Mouse (Mus musculus) intestine, embryonic 14.5 days (tissue): Measurements from ENCODE around the gene Tenm2. TPM values are rescaled to one million over a fixed set of nuclear protein-coding genes. Genes with fewer than 3 reads are reported as not detected.

Experiments
- ATAC-seq: fragments of 200-750 bp; cut with Nextera tagmentation; replicated peaks from 2 replicates; pipeline ENCODE4 v1.8.0; 2017; ENCODE audit warnings: low read depth, moderate number of reproducible peaks, moderate TSS enrichment, moderate library complexity; ENCODE audit not compliant: low FRiP score, low TSS enrichment
- DNase-seq: peaks from one replicate; pipeline ENCODE4 v3.0.0-alpha.2; 2018; ENCODE audit warnings: low spot score
- H3K27ac ChIP-seq: fragments of 300-500 bp; sonication (generic); 2 replicates; pipeline ENCODE4 v1.5.1; 2014; ENCODE audit warnings: low read depth, mild to moderate bottlenecking, control low read depth
- H3K27me3 ChIP-seq: fragments of 300-500 bp; sonication (generic); replicated peaks from 2 replicates; pipeline ENCODE4 v1.6.1; 2014; ENCODE audit warnings: low read length, control low read depth; ENCODE audit not compliant: control insufficient read depth, insufficient read depth
- H3K36me3 ChIP-seq: fragments of 300-500 bp; sonication (generic); 2 replicates; pipeline ENCODE4 v1.6.1; 2014; ENCODE audit warnings: low read length, control low read depth; ENCODE audit not compliant: control insufficient read depth, insufficient read depth
- H3K4me1 ChIP-seq: fragments of 300-500 bp; sonication (generic); replicated peaks from 2 replicates; pipeline ENCODE4 v1.6.1; 2014; ENCODE audit warnings: low read length, control low read depth, mixed read lengths; ENCODE audit not compliant: control insufficient read depth, insufficient read depth
- H3K4me2 ChIP-seq: fragments of 300-500 bp; sonication (generic); 2 replicates; pipeline ENCODE4 v1.6.1; 2014; ENCODE audit warnings: low read length
- H3K4me3 ChIP-seq: fragments of 300-500 bp; sonication (generic); 2 replicates; pipeline ENCODE4 v1.5.1; 2014; ENCODE audit warnings: low read depth, low read length, control low read depth, mixed read lengths
- H3K9ac ChIP-seq: fragments of 300-500 bp; sonication (generic); 2 replicates; pipeline ENCODE4 v1.6.1; 2014; ENCODE audit warnings: mild to moderate bottlenecking, low read length
- H3K9me3 ChIP-seq: fragments of 300-500 bp; sonication (generic); 2 replicates; pipeline ENCODE4 v1.6.1; 2016; ENCODE audit warnings: low read length, control low read depth; ENCODE audit not compliant: control insufficient read depth
- WGBS: fragments of 180-500 bp; shearing (Covaris S2); extraction: QIAGEN DNeasy Blood & Tissue Kit; methylation state at CpG from one replicate; pipeline ENCODE4 v1.1.7; 2014; 5-methylcytosine and 5-hydroxymethylcytosine counted together
- polyA plus RNA-seq: library from polyadenylated mRNA; unstranded; fragments of >200 nt; fragmentation: Nextera tagmentation; extraction: Ambion mirVana; gene quantifications from 2 replicates; pipeline ENCODE4 v1.2.1, GENCODE M21; 2014

Tenm2 gene
- polyA plus RNA-seq, 1 experiment from 2014 or later: 2.8 TPM

GRCm38 (mm10) chr11:37143478-37143877, 92.3 kb downstream of the Tenm2 start:
- no peaks in the 10 kb centered on the region for H3K9me3 ChIP-seq
- no peak overlapping the region for H3K9ac ChIP-seq
- H3K27me3 ChIP-seq: no peaks in the 10 kb centered on the region
- no peaks in the 10 kb centered on the region for H3K36me3 ChIP-seq
- no peak overlapping the region for H3K4me3 ChIP-seq
- H3K4me2 ChIP-seq: no peak overlapping the region
- no peak overlapping the region for H3K27ac ChIP-seq
- WGBS: 82% methylated on average over 2 of the region's 2 CpGs
- ATAC-seq: no peak
- DNase-seq: no peak
- H3K4me1 ChIP-seq: no peaks in the 10 kb centered on the region

- Histone ChIP-seq H3K36me3 (no peaks in the 10 kb centered on the region), H3K9me3 (no peaks in the 10 kb centered on the region), H3K4me2 (no peak overlapping the region), H3K27ac (no peak overlapping the region), H3K4me1 (no peaks in the 10 kb centered on the region), H3K27me3 (no peaks in the 10 kb centered on the region), H3K4me3 (no peak overlapping the region), H3K9ac (no peak overlapping the region)
- WGBS: 66% methylated on average over 2 of the region's 2 CpGs
- DNase-seq (no peak), ATAC-seq (no peak)
Observed at GRCm38 (mm10) chr11:37128893-37129292, 106.9 kb downstream of the Tenm2 start.

- no peaks in the 10 kb centered on the region for H3K27me3 ChIP-seq
- no peaks in the 10 kb centered on the region; the same call in 1 of the 2 replicates for H3K4me1 ChIP-seq
- H3K36me3 ChIP-seq: no peaks in the 10 kb centered on the region
- no peak overlapping the region for H3K9ac ChIP-seq
- H3K9me3 ChIP-seq: no peaks in the 10 kb centered on the region
- no peak overlapping the region for H3K4me3 ChIP-seq
- no peak for DNase-seq
- H3K27ac ChIP-seq: no peak overlapping the region
- ATAC-seq: no peak
- no peak overlapping the region for H3K4me2 ChIP-seq
Observed at GRCm38 (mm10) chr11:37118058-37118457, 117.7 kb downstream of the Tenm2 start.

GRCm38 (mm10) chr11:37115188-37115587, 120.6 kb downstream of the Tenm2 start:
- DNase-seq (no peak), ATAC-seq (no peak)
- Histone ChIP-seq H3K4me1 (no peaks in the 10 kb centered on the region; the same call in 1 of the 2 replicates), H3K4me3 (no peak overlapping the region), H3K9ac (no peak overlapping the region), H3K4me2 (no peak overlapping the region), H3K9me3 (no peaks in the 10 kb centered on the region), H3K27ac (no peak overlapping the region), H3K36me3 (no peaks in the 10 kb centered on the region), H3K27me3 (no peaks in the 10 kb centered on the region)
- 26% methylated on average over 4 of the region's 4 CpGs for WGBS

- Histone ChIP-seq H3K9me3 (no peaks in the 10 kb centered on the region), H3K4me3 (no peak overlapping the region)
Observed at GRCm38 (mm10) chr11:37107069-37107468, 128.7 kb downstream of the Tenm2 start.

GRCm38 (mm10) chr11:37079403-37079802, 156.4 kb downstream of the Tenm2 start:
- H3K27ac ChIP-seq: no peak overlapping the region
- no peak overlapping the region for H3K4me3 ChIP-seq
- DNase-seq (no peak), ATAC-seq (no peak)
- no peaks in the 10 kb centered on the region for H3K27me3 ChIP-seq
- 86% methylated on average over 5 of the region's 5 CpGs for WGBS
- H3K9ac ChIP-seq: no peak overlapping the region
- no peaks in the 10 kb centered on the region for H3K4me1 ChIP-seq
- H3K4me2 ChIP-seq: no peak overlapping the region
- no peaks in the 10 kb centered on the region for H3K36me3 ChIP-seq
- no peaks in the 10 kb centered on the region for H3K9me3 ChIP-seq

More at GRCm38 (mm10) chr11:37107069-37107468, 128.7 kb downstream of the Tenm2 start:
- no peaks in the 10 kb centered on the region for H3K36me3 ChIP-seq
- no peak overlapping the region for H3K9ac ChIP-seq
- H3K27ac ChIP-seq: no peak overlapping the region
- no peak for DNase-seq
- no peaks in the 10 kb centered on the region for H3K4me1 ChIP-seq
- no peaks in the 10 kb centered on the region for H3K27me3 ChIP-seq
- WGBS: 72% methylated on average over 2 of the region's 2 CpGs
- no peak overlapping the region for H3K4me2 ChIP-seq
- no peak for ATAC-seq

GRCm38 (mm10) chr11:37076989-37077598, 158.7 kb downstream of the Tenm2 start:
- no peak overlapping the region for H3K4me2 ChIP-seq
- no peak overlapping the region for H3K4me3 ChIP-seq
- H3K36me3 ChIP-seq: no peaks in the 10 kb centered on the region
- ATAC-seq: no peak
- H3K4me1 ChIP-seq: no peaks in the 10 kb centered on the region
- DNase-seq: no peak
- H3K9me3 ChIP-seq: no peaks in the 10 kb centered on the region
- WGBS: 84% methylated on average over 5 of the region's 5 CpGs
- H3K9ac ChIP-seq: no peak overlapping the region
- no peaks in the 10 kb centered on the region for H3K27me3 ChIP-seq
- H3K27ac ChIP-seq: no peak overlapping the region

GRCm38 (mm10) chr11:37075349-37075748, 160.4 kb downstream of the Tenm2 start:
- Histone ChIP-seq H3K27me3 (no peaks in the 10 kb centered on the region), H3K36me3 (no peaks in the 10 kb centered on the region), H3K4me1 (no peaks in the 10 kb centered on the region), H3K9me3 (no peaks in the 10 kb centered on the region), H3K4me2 (no peak overlapping the region), H3K9ac (no peak overlapping the region), H3K27ac (no peak overlapping the region), H3K4me3 (no peak overlapping the region)
- no peak for DNase-seq
- no peak for ATAC-seq
- WGBS: 94% methylated on average over 10 of the region's 10 CpGs

GRCm38 (mm10) chr11:37065459-37065858, 170.3 kb downstream of the Tenm2 start:
- DNase-seq: no peak
- no peak overlapping the region for H3K9ac ChIP-seq
- H3K4me3 ChIP-seq: no peak overlapping the region
- no peaks in the 10 kb centered on the region for H3K36me3 ChIP-seq
- no peaks in the 10 kb centered on the region for H3K27me3 ChIP-seq
- no peaks in the 10 kb centered on the region for H3K9me3 ChIP-seq
- WGBS: 73% methylated on average over 3 of the region's 3 CpGs
- H3K27ac ChIP-seq: no peak overlapping the region
- no peak for ATAC-seq
- H3K4me1 ChIP-seq: no peaks in the 10 kb centered on the region
- no peak overlapping the region for H3K4me2 ChIP-seq
